Mouse (Mus musculus): Measurements from ENCODE around the gene Snx18. TPM values are rescaled to one million over a fixed set of nuclear protein-coding genes. Genes with fewer than 3 reads are reported as not detected.

Snx18 gene
- total RNA-seq, 2 experiments from 2014 or later: 19.3 to 19.8 TPM

DNA sequence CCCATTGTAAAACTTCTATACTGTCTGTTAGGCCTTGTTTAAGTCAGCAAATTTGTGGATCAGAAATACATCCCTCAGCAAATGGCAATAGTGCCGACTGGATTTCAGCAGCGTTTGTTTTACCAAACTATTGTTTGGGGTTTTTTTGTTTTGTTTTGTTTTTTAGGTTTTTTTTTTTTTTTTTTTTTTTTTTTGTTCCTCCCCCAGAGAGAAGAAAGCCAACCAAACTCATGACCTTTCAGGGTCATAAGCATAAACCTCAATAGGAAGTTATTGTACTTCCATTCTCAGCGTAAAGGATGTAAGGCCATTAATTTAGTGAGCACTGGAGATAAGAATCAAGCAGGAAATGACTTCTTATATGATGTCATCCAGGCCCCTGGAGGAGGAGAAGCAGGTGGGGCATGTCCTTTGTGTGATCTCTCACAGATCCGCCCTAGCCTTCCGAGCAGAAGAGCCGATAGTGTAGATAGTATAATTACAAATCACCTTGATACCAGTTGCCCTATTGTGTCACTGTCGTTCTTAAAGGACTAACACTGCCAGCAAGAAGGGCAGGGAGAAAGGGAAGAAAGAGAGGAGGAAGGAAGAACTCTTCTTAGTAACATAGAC lies 38.5 kb downstream of the Snx18 start:
- no peak for DNase-seq
- intact Hi-C loops (cut with DNase I): no loop called here

DNA sequence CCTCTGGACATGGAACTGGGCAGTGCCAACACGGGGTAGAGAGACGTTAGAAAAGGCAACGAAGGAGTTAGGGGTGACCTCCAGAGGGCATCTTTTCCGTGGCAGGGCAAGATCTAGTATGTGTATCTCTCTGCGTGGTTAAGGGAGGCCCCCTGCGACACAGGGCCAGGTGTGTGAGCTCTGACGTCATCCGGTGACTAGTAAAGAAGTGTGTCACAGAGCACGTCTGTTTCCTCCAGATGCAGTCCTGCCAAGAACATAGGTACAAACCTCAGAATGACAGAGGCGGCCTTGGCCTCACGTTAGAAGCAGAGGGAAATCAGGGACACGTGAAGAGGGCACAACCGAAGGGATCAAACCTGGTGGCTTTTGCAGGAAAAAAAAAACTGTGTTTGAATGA lies 44.1 kb downstream of the Snx18 start:
- intact Hi-C loops (cut with DNase I): no loop called here
- DNase-seq: no peak

- no peak for DNase-seq
- intact Hi-C loops (cut with DNase I): no loop called here
Observed at GRCm38 (mm10) chr13:113573377-113573776, 45.0 kb downstream of the Snx18 start.

DNA sequence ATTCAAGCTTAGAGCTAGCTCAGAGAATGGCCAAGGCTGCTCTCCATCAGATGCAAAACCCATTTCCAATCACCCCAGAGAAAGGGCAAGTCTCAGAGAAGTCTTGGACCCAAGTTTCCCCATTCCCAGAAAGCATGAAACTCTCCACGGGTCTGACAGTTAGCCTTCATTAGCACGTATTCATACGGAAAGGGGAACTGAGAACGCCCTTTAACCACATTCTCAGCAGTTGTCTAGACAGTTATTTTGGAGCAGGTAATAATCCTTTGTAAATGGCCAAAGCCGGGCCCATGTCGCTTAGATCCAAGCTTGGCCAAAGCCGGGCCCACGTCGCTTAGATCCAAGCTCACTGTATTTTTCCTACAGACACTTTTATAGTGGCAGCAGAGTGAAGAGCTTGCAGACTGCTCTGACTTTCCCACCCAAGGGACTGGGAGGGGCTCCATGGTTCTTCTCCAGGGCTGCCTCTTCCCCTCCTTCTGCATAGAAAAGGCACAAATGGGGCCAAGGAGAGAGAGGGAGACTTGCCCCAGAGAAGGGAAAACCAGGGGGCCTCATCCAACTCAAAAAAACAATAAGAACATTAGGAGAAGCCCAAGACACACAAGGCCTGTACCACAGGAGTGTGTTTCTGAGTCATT lies 46.2 kb downstream of the Snx18 start:
- intact Hi-C loops (cut with DNase I): no loop called here
- no peak for DNase-seq

GRCm38 (mm10) chr13:113569526-113569925 lies 48.8 kb downstream of the Snx18 start:
- intact Hi-C loops (cut with DNase I): no loop called here
- DNase-seq: no peak

DNA sequence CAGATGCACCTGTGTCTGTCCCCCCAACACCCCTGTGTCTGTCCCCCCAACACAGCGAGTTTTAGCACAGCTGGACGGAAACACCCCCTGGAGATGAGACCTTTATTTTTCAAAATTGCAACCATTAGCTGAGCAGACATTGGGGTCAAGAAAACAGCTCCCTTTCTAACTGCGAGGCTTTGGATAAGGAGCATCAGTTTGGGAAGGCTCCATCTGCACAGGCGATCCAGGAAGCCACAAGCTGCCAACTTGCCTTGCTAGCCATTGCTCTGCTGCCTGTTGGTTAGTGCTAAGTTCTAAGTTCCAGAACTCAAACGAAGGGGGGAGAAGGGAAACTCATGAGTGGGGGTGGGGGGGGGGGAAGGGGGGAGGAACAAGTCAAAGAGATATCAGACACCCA lies 51.4 kb downstream of the Snx18 start:
- intact Hi-C loops (cut with DNase I): no loop called here
- DNase-seq: no peak

DNA sequence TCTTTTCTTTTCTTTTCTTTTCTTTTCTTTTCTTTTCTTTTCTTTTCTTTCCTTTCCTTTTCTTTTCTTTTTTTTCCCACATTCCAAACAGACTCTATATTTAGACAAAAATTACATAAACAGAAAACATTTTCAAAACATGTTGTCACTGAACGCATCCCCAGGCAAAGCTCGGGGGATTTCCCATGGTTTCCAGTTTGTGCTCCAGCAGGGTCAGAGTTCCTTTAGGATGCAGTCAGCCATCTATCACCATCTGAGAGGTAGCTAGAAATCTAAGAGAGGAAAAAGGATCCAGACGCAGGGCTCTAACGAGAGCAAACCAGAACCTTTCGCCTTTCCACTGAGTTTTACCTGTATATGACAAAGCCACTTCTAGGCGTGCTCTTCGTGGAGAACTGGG lies 52.0 kb downstream of the Snx18 start:
- intact Hi-C loops (cut with DNase I): no loop called here
- DNase-seq: no peak

DNA sequence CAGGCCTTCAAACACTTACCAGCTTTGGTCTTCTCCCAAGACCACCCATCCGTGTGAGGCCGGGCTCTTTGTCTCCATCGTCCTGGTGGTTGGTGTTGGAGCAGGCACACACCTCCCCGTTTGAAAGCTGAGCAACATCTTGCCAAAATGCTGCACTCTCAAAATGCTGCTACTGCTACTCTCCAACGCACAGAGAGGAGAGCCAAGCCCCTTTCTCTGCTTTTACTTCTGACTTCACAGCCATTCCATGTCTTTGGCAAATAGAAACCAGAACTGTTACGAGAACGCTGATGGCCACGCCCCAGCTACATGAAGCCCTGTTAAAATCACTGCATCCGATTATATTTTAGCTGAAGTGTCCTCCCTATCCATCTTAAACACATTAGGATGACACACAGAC lies 58.7 kb downstream of the Snx18 start:
- DNase-seq: no peak
- intact Hi-C loops (cut with DNase I): no loop called here

DNA sequence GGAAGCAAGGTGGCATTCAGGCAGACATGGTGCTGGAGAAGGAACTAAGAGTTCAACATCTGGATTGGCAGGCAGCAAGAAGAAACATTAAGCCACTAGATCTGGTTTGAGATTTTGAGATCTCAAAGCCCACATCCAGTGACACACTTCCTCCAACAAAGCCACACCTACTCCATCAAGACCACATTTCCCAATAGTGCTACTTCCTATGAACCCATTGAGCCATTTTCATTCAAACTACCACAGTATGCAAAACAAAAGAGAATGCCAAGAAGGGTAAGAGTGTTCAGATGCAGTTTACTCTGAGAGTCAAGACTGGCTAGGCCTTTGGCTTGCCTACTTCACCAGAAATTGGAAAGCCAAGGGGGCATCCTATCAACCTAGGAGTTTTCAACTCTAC lies 61.8 kb downstream of the Snx18 start:
- no peak for DNase-seq
- intact Hi-C loops (cut with DNase I): no loop called here

GRCm38 (mm10) chr13:113555226-113555625 lies 63.1 kb downstream of the Snx18 start:
- DNase-seq: peak; percentile 41
- intact Hi-C loops (cut with DNase I): no loop called here

DNA sequence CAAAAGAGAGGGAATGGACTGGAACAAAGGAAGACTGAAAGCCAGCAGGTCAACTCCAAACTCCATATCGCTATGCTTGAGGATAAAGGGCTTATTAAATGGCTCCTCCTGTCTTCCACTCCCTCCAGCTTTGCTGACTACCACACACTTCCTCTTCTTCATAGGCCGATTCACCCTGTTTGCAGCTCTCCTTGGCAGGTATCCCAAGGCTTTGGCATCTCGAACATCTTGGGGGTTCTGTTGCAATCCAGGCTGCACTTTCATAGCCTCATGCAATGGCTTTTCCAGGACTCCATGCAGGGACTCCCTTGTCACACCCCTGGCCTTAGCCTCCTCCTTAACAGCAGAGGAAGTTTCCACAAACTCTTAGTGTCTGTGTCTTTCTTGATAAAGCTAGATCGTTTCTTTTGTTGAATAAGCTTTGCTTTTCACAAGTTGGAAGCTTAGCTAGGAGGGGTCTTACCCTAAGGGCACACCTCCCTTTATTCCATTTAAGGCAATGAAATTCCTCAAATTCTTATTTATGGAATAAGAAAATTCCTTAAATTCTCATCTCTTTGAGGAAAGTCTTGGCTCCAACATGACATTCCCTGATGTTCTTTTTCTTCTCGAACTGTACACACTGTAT lies 64.6 kb downstream of the Snx18 start:
- no peak for DNase-seq
- intact Hi-C loops (cut with DNase I): no loop called here

GRCm38 (mm10) chr13:113552341-113552740 lies 66.0 kb downstream of the Snx18 start:
- intact Hi-C loops (cut with DNase I): no loop called here
- no peak for DNase-seq

- DNase-seq: no peak
- intact Hi-C loops (cut with DNase I): no loop called here
Observed at GRCm38 (mm10) chr13:113550866-113551565, 67.3 kb downstream of the Snx18 start.

GRCm38 (mm10) chr13:113549021-113549420 lies 69.3 kb downstream of the Snx18 start:
- no peak for DNase-seq
- intact Hi-C loops (cut with DNase I): no loop called here

DNA sequence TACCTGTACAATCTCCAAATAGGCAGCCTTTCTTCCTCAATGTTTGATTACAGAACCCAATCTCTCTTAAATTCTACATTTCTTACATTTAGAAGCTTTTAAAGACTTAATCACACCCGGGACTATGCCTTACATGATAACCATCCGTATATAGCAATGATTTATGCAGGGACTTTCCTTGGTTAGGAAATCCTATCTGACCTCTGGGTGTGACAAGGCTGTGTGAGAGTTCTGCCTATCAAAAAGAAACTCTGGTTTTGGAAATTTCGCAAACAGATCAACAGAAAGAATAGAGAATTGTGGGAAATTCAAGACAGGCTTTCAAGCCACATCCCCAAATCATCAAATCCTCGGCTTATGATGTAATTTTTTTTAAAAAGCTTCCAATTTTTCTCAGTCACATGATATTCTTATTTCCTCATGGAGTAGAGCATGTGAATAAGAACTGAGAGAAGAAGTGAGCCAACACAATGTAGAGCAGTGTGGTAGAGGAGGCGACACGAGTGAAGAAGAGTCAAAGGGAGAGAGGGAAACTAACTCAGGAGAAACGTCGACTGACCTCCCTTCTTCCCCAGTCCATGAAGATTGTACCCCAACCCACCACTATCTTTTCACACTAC lies 70.4 kb downstream of the Snx18 start:
- intact Hi-C loops (cut with DNase I): no loop called here

DNA sequence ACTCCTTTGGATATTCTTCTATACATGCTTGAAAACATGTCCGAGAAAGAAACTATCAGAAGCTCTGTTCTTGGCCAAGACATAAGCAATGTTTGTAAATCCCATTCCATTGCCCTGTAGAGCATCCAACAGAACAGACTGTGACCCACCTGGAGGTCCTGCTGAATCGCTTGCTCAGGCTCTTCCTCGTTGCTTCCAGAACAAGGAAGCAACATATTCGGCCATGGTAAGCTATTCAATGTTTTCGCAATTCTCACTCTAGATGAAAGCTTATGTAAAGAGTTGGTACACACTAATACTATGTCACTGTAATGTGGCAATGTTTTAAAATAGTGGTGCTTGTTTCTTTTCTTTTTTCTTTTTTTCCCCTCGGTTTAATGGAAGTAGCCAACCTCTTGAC lies 76.0 kb downstream of the Snx18 start:
- DNase-seq: no peak
- intact Hi-C loops (cut with DNase I): no loop called here

More for the DNA sequence above, 70.4 kb downstream of the Snx18 start:
- no peak for DNase-seq

Other genes with a start within 250 kb of the Snx18 start
- 10 to 100 TPM; 13.4 to 16.4 TPM for gene Hspb3, start 45.1 kb upstream of the Snx18 start, total RNA-seq (2021)
- 10 to 100 TPM; 71.9 to 82.4 TPM for gene Arl15, start 175.9 kb upstream of the Snx18 start, total RNA-seq (2021)